16 mouse cellular contexts compared by ENCODE assay signal in genomic region chr7:97270367-97270766, GRCm38 (mm10).
DNase-seq lines count a peak whose midpoint lies in the region; ATAC-seq and TF ChIP-seq lines count a peak whose summit lies in the region.
"Had no signal": no experiment of that assay in that cellular context is flagged by ENCODE, and none has a peak within 500 bp of the region (broad histone marks: within the 10 kb centered on the region; RNA-seq: fewer than 3 reads in every experiment).

No protein-coding gene starts in this region.

- TF ChIP-seq CTCF in lung, embryonic 14.5 days (IDR thresholded peaks at IDR 0.05; ENCODE audit: low read depth): no peak

- H3K27ac ChIP-seq in lung, embryonic 14.5 days (ENCODE audit: low read depth): no peak overlapping the region
- peak overlapping the region; percentile 28 for H3K27ac ChIP-seq in heart, embryonic 15.5 days
- H3K27ac ChIP-seq: embryonic facial prominence, embryonic 15.5 days; forebrain, embryonic 12.5 days; kidney, postnatal 0 days; limb, embryonic 10.5 days; midbrain, embryonic 15.5 days had no signal

- no peak overlapping the region for H3K9ac ChIP-seq in lung, embryonic 14.5 days
- H3K9ac ChIP-seq in heart, embryonic 15.5 days: no peak overlapping the region
- H3K9ac ChIP-seq: embryonic facial prominence, embryonic 15.5 days; forebrain, embryonic 12.5 days; midbrain, embryonic 15.5 days had no signal

- H3K4me2 ChIP-seq in lung, embryonic 14.5 days: no peak overlapping the region
- no peak overlapping the region for H3K4me2 ChIP-seq in heart, embryonic 15.5 days
- H3K4me2 ChIP-seq: embryonic facial prominence, embryonic 15.5 days; forebrain, embryonic 12.5 days; midbrain, embryonic 15.5 days had no signal

- H3K9me3 ChIP-seq in lung, embryonic 14.5 days (ENCODE audit: low read depth, low read length): no peaks in the 10 kb centered on the region
- no peaks in the 10 kb centered on the region for H3K9me3 ChIP-seq in heart, embryonic 15.5 days (replicated peaks)
- H3K9me3 ChIP-seq: embryonic facial prominence, embryonic 15.5 days; forebrain, embryonic 12.5 days; limb, embryonic 10.5 days; midbrain, embryonic 15.5 days had no signal

- ATAC-seq in lung, embryonic 14.5 days (ENCODE audit: insufficient read depth): no peak
- ATAC-seq in heart, embryonic 15.5 days (replicated peaks; ENCODE audit: insufficient number of reproducible peaks, insufficient read depth, low FRiP score, low read depth): 0 out of 2 replicates have a peak, but pooled peaks have one; percentile 64
- ATAC-seq in megakaryocyte, adult 5-6 weeks (ENCODE audit: poor library complexity, severe bottlenecking): peak; percentile 52; the same call in 1 of the 2 replicates
- ATAC-seq: midbrain, embryonic 15.5 days had no signal

- peaks cover 3% of the 10 kb centered on the region; the same call in 1 of the 2 replicates for H3K36me3 ChIP-seq in lung, embryonic 14.5 days (ENCODE audit: insufficient read depth)
- peaks cover 4% of the 10 kb centered on the region; the same call in 1 of the 2 replicates for H3K36me3 ChIP-seq in heart, embryonic 15.5 days
- H3K36me3 ChIP-seq: embryonic facial prominence, embryonic 15.5 days; forebrain, embryonic 12.5 days; midbrain, embryonic 15.5 days had no signal

- no peaks in the 10 kb centered on the region for H3K4me1 ChIP-seq in lung, embryonic 14.5 days (ENCODE audit: insufficient read depth)
- H3K4me1 ChIP-seq in heart, embryonic 15.5 days (replicated peaks): peaks cover 2% of the 10 kb centered on the region; the same call in 1 of the 2 replicates
- H3K4me1 ChIP-seq: embryonic facial prominence, embryonic 15.5 days; forebrain, embryonic 12.5 days; limb, embryonic 10.5 days; midbrain, embryonic 15.5 days had no signal

- DNase-seq in lung, embryonic 14.5 days: peak; percentile 17
- DNase-seq in lung, postnatal 10 days: no peak
- peak; percentile 47 for DNase-seq in c-Kit-positive CD71-positive TER-119-negative erythroid progenitor cells, embryonic 14.5 days (ENCODE audit: low read depth)
- no peak for DNase-seq in embryo, embryonic 10 days (ENCODE audit: low spot score)
- DNase-seq in kidney, adult 18-20 months: no peak
- DNase-seq in layer of hippocampus, postnatal 14 days (ENCODE audit: low spot score in 2 of 2): no peak
- DNase-seq: adrenal gland, adult 8-10 months; thymus, postnatal 4 days had no signal

- H3K4me3 ChIP-seq in lung, embryonic 14.5 days (ENCODE audit: low read depth, low read length): no peak overlapping the region
- no peak overlapping the region for H3K4me3 ChIP-seq in heart, embryonic 15.5 days
- H3K4me3 ChIP-seq: embryonic facial prominence, embryonic 15.5 days; forebrain, embryonic 12.5 days; limb, embryonic 10.5 days; midbrain, embryonic 15.5 days had no signal

- H3K27me3 ChIP-seq in lung, embryonic 14.5 days (ENCODE audit: insufficient read depth, low read length): no peaks in the 10 kb centered on the region
- no peaks in the 10 kb centered on the region for H3K27me3 ChIP-seq in heart, embryonic 15.5 days
- H3K27me3 ChIP-seq: CH12.LX; embryonic facial prominence, embryonic 15.5 days; forebrain, embryonic 12.5 days; midbrain, embryonic 15.5 days had no signal

Comparison
In these comparisons a context has a peak if more than half of its experiments do, and no peak if none do; other contexts are left out.
1. DNase-seq: peak in lung, embryonic 14.5 days (single experiment) and c-Kit-positive CD71-positive TER-119-negative erythroid progenitor cells, embryonic 14.5 days (single experiment); none in lung, postnatal 10 days (single experiment), embryo, embryonic 10 days (single experiment), kidney, adult 18-20 months (single experiment) and layer of hippocampus, postnatal 14 days (0 of 2).